Mouse (Mus musculus) myocyte (in vitro differentiated cells): ENCODE results near the gene Rabep2.

ENCODE experiments used
- MYOG ChIP-seq, 3 experiments: IDR thresholded peaks; one replicate each; pipeline ENCODE4 v1.6.1; 2011; ENCODE audit warnings: control low read depth in 2 of 3, low read depth in 2 of 3, mild to moderate bottlenecking in 2 of 3; ENCODE audit not compliant: insufficient read length in 2 of 3, control insufficient read depth in 1 of 3, insufficient read depth in 1 of 3
- POLR2A ChIP-seq: IDR thresholded peaks from one replicate; pipeline ENCODE4 v1.6.1; 2011; ENCODE audit warnings: low read depth, mild to moderate bottlenecking, control low read depth, moderate library complexity; ENCODE audit not compliant: insufficient read length

GRCm38 (mm10) chr7:126416615-126417014, 11.9 kb upstream of the Rabep2 start:
- TF ChIP-seq POLR2A (no peak), MYOG (IDR thresholded peaks at IDR 0.05; ENCODE audit: control insufficient read depth in 1 of 3, insufficient read depth in 1 of 3, insufficient read length in 2 of 3, low read depth in 2 of 3) (no peak)
